Mouse (Mus musculus) limb, embryonic 14.5 days (tissue): Measurements from ENCODE around the gene Nr5a1. TPM values are rescaled to one million over a fixed set of nuclear protein-coding genes. Genes with fewer than 3 reads are reported as not detected.
A peak's percentile ranks its signal among the peaks of the same experiment; 100 is the strongest.

ENCODE experiments used
- ATAC-seq: fragments of 200-750 bp; cut with Nextera tagmentation; 2 replicates; pipeline ENCODE4 v1.8.0; 2017; ENCODE audit warnings: low read depth, moderate number of reproducible peaks, moderate TSS enrichment; ENCODE audit not compliant: low FRiP score
- DNase-seq: peaks from one replicate; pipeline ENCODE4 v3.0.0-alpha.2; 2015; ENCODE audit warnings: low spot score
- H3K27ac ChIP-seq: fragments of 300-500 bp; sonication (generic); replicated peaks from 2 replicates; pipeline ENCODE4 v1.5.1; 2014; ENCODE audit warnings: low read depth, mild to moderate bottlenecking, low read length, moderate library complexity, mixed read lengths
- H3K27me3 ChIP-seq: fragments of 300-500 bp; sonication (generic); 2 replicates; pipeline ENCODE4 v1.6.1; 2014; ENCODE audit warnings: low read length, mixed read lengths; ENCODE audit not compliant: control insufficient read depth, insufficient read depth
- H3K36me3 ChIP-seq: fragments of 300-500 bp; sonication (generic); 2 replicates; pipeline ENCODE4 v1.6.1; 2014; ENCODE audit warnings: mild to moderate bottlenecking, low read length, moderate library complexity, mixed read lengths; ENCODE audit not compliant: control insufficient read depth, insufficient read depth
- H3K4me1 ChIP-seq: fragments of 300-500 bp; sonication (generic); 2 replicates; pipeline ENCODE4 v1.6.1; 2014; ENCODE audit warnings: antibody characterized with exemption, low read length, mixed read lengths; ENCODE audit not compliant: control insufficient read depth, insufficient read depth
- H3K4me2 ChIP-seq: fragments of 300-500 bp; sonication (generic); replicated peaks from 2 replicates; pipeline ENCODE4 v1.6.1; 2014; ENCODE audit warnings: low read depth, mild to moderate bottlenecking, low read length, moderate library complexity; ENCODE audit not compliant: severe bottlenecking
- H3K4me3 ChIP-seq: fragments of 300-500 bp; sonication (generic); replicated peaks from 2 replicates; pipeline ENCODE4 v1.5.1; 2014; ENCODE audit warnings: low read length
- H3K9ac ChIP-seq: fragments of 300-500 bp; sonication (generic); 2 replicates; pipeline ENCODE4 v1.6.1; 2014; ENCODE audit warnings: mild to moderate bottlenecking, low read depth, low read length, moderate library complexity; ENCODE audit not compliant: severe bottlenecking
- H3K9me3 ChIP-seq: fragments of 300-500 bp; sonication (generic); 2 replicates; pipeline ENCODE4 v1.6.1; 2016; ENCODE audit warnings: low read length; ENCODE audit not compliant: control insufficient read depth
- POLR2A ChIP-seq: fragments of 200-500 bp; IDR thresholded peaks from 2 replicates; pipeline ENCODE4 v1.8.0; 2012; ENCODE audit warnings: inconsistent platforms, mild to moderate bottlenecking, moderate library complexity, borderline replicate concordance; ENCODE audit not compliant: insufficient read depth, insufficient read length; ENCODE audit errors: extremely low read depth
- WGBS: fragments of 180-500 bp; shearing (Covaris S2); extraction: QIAGEN DNeasy Blood & Tissue Kit; methylation state at CpG from one replicate; pipeline ENCODE4 v1.1.7; 2014; 5-methylcytosine and 5-hydroxymethylcytosine counted together
- polyA plus RNA-seq, 2 experiments: library from polyadenylated mRNA; depleted of rRNA in 1 of 2; stranded (reverse) in 1 of 2; unstranded in 1 of 2; fragments of >200 nt; fragmentation: Nextera tagmentation in 1 of 2; extraction: Ambion mirVana in 1 of 2; gene quantifications; 2 replicates each; pipeline versions ENCODE4 v1.2.1 to v1.2.3; 2012 to 2014

Nr5a1 gene
- polyA plus RNA-seq (2012; rRNA removed), result 0.06 and 0.10 TPM in 2 replicates
- polyA plus RNA-seq (2014; fragmentation: Nextera tagmentation; extraction: Ambion mirVana), result not detected in 2 replicates

DNA sequence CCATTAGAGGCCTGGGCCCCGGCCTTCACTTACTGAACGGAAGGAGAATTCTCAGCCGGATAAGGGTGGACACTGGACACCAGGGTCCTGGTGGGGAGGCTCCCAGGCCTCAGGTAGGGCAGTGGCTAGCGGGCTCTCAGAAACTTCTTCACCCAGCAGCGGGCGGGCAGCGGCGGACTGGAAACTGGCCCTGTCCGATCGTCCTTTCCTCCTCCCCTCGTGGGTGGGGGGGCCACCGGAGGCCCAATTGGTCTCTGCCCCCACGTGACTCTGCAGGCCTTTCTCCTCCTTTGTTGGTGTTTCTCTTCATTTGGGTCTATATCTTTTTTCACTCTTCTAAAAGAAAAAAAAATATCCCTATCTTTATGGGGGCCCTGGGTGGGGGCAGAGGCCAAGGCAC lies at the start of gene Nr5a1:
TSS of gene Nr5a1 (minus strand) at position 219 of the 400 bp plus-strand sequence.
- H3K27me3 ChIP-seq, result peaks cover 50% of the 10 kb centered on the region
- ATAC-seq, result no peak
- no peak within 1 kb of the TSS for H3K4me2 ChIP-seq
- no peak for TF ChIP-seq POLR2A
- H3K9me3 ChIP-seq, result no peaks in the 10 kb centered on the region
- H3K9ac ChIP-seq, result no peak within 1 kb of the TSS
- no peak within 1 kb of the TSS for H3K27ac ChIP-seq
- H3K4me3 ChIP-seq, result no peak within 1 kb of the TSS
- H3K36me3 ChIP-seq, result no peaks in the 10 kb centered on the region
- DNase-seq, result no peak
- 90% methylated on average over 13 of the region's 13 CpGs for WGBS
- H3K4me1 ChIP-seq, result peaks cover 7% of the 10 kb centered on the region; the same call in 1 of the 2 replicates

GRCm38 (mm10) chr2:38739847-38740246 lies 25.5 kb upstream of the Nr5a1 start:
- Histone ChIP-seq H3K27ac (no peak overlapping the region), H3K4me3 (no peak overlapping the region), H3K4me1 (0 out of 2 replicates have a peak, but pooled peaks cover 3% of the 10 kb centered on the region), H3K27me3 (no peaks in the 10 kb centered on the region), H3K36me3 (no peaks in the 10 kb centered on the region), H3K9me3 (no peaks in the 10 kb centered on the region), H3K4me2 (no peak overlapping the region), H3K9ac (no peak overlapping the region)
- TF ChIP-seq POLR2A, result no peak
- DNase-seq, result no peak
- no peak for ATAC-seq
- 77% methylated on average over 3 of the region's 3 CpGs for WGBS

GRCm38 (mm10) chr2:38739410-38739809 lies 25.1 kb upstream of the Nr5a1 start:
- Histone ChIP-seq H3K36me3 (no peaks in the 10 kb centered on the region), H3K4me1 (0 out of 2 replicates have a peak, but pooled peaks cover 3% of the 10 kb centered on the region), H3K9ac (no peak overlapping the region), H3K27me3 (no peaks in the 10 kb centered on the region), H3K9me3 (no peaks in the 10 kb centered on the region), H3K27ac (no peak overlapping the region), H3K4me3 (no peak overlapping the region), H3K4me2 (no peak overlapping the region)
- DNase-seq, result peak; percentile 84
- no peak for TF ChIP-seq POLR2A
- WGBS, result 17% methylated on average over 7 of the region's 7 CpGs
- no peak; the same call in 1 of the 2 replicates for ATAC-seq

- TF ChIP-seq POLR2A, result no peak
- no peak overlapping the region for H3K4me3 ChIP-seq
- H3K36me3 ChIP-seq, result no peaks in the 10 kb centered on the region
- no peak overlapping the region for H3K4me2 ChIP-seq
- H3K27me3 ChIP-seq, result no peaks in the 10 kb centered on the region
- H3K4me1 ChIP-seq, result 0 out of 2 replicates have a peak, but pooled peaks cover 3% of the 10 kb centered on the region
- H3K27ac ChIP-seq, result no peak overlapping the region
- ATAC-seq, result no peak
- DNase-seq, result no peak
- H3K9ac ChIP-seq, result no peak overlapping the region
- no peaks in the 10 kb centered on the region for H3K9me3 ChIP-seq
- 88% methylated on average over 14 of the region's 14 CpGs for WGBS
Measured at GRCm38 (mm10) chr2:38738601-38739301, 24.4 kb upstream of the Nr5a1 start.

DNA sequence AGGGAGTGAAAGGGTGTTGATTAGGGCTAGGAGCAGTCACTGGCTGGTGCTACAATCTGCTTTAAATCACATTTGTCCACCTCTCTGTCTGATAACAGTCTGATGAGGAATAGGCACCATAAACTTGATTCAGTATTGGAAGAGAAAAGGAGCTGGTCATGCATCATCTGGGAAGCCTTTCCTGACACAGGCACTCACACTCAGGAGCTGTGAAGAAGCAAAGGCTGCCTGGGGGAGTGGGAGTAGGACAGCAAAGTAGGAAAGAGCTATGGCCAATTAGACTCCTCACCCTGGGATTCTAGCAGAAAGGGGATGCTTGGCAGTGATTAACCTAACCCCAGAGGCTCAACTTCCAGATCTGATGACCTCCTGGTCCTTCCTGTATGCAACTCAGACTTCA lies 21.4 kb upstream of the Nr5a1 start:
- H3K36me3 ChIP-seq, result no peaks in the 10 kb centered on the region
- no peaks in the 10 kb centered on the region for H3K9me3 ChIP-seq
- no peak overlapping the region for H3K4me3 ChIP-seq
- H3K27me3 ChIP-seq, result no peaks in the 10 kb centered on the region
- no peak for DNase-seq
- ATAC-seq, result no peak
- TF ChIP-seq POLR2A, result no peak
- no peak overlapping the region for H3K9ac ChIP-seq
- 0 out of 2 replicates have a peak, but pooled peaks cover 3% of the 10 kb centered on the region for H3K4me1 ChIP-seq
- no peak overlapping the region for H3K27ac ChIP-seq
- H3K4me2 ChIP-seq, result no peak overlapping the region
